Mouse (Mus musculus) forebrain, embryonic 15.5 days (tissue): ENCODE data around the gene Gm37240. TPM values are rescaled to one million over a fixed set of nuclear protein-coding genes. Genes with fewer than 3 reads are reported as not detected.
A peak's percentile ranks its signal among the peaks of the same experiment; 100 is the strongest.

Source experiments
- ATAC-seq: fragments of 200-750 bp; cut with Nextera tagmentation; replicated peaks from 2 replicates; pipeline ENCODE4 v1.8.0; 2017; ENCODE audit warnings: mild to moderate bottlenecking, moderate TSS enrichment, moderate library complexity
- H3K27ac ChIP-seq: fragments of 300-500 bp; sonication (generic); replicated peaks from 2 replicates; pipeline ENCODE4 v1.5.1; 2015; ENCODE audit warnings: mild to moderate bottlenecking, inconsistent platforms
- H3K27me3 ChIP-seq: fragments of 300-500 bp; sonication (generic); 2 replicates; pipeline ENCODE4 v1.6.1; 2015; ENCODE audit warnings: inconsistent platforms
- H3K36me3 ChIP-seq: fragments of 300-500 bp; sonication (generic); 2 replicates; pipeline ENCODE4 v1.6.1; 2015; ENCODE audit warnings: mild to moderate bottlenecking, inconsistent platforms
- H3K4me1 ChIP-seq: fragments of 300-500 bp; sonication (generic); 2 replicates; pipeline ENCODE4 v1.6.1; 2015; ENCODE audit warnings: inconsistent platforms
- H3K4me2 ChIP-seq: fragments of 300-500 bp; sonication (generic); replicated peaks from 2 replicates; pipeline ENCODE4 v1.6.1; 2015; ENCODE audit warnings: mild to moderate bottlenecking, inconsistent platforms
- H3K4me3 ChIP-seq: fragments of 300-500 bp; sonication (generic); 2 replicates; pipeline ENCODE4 v1.5.1; 2015; ENCODE audit warnings: mild to moderate bottlenecking, inconsistent platforms
- H3K9ac ChIP-seq: fragments of 300-500 bp; sonication (generic); replicated peaks from 2 replicates; pipeline ENCODE4 v1.6.1; 2015; ENCODE audit warnings: mild to moderate bottlenecking, inconsistent platforms
- H3K9me3 ChIP-seq: fragments of 300-500 bp; sonication (generic); 2 replicates; pipeline ENCODE4 v1.6.1; 2016; ENCODE audit warnings: inconsistent platforms
- WGBS: fragments of 180-500 bp; shearing (Covaris S2); methylation state at CpG from one replicate; pipeline ENCODE4 v1.1.7; 2015; ENCODE audit warnings: mixed read lengths; 5-methylcytosine and 5-hydroxymethylcytosine counted together
- polyA plus RNA-seq: library from polyadenylated mRNA; unstranded; fragments of >200 nt; fragmentation: Nextera tagmentation; extraction: Ambion mirVana; gene quantifications from 2 replicates; pipeline ENCODE4 v1.2.1, GENCODE M21; 2015

The Gm37240 gene
- polyA plus RNA-seq, 1 experiment from 2014 or later = 2.2 TPM

DNA sequence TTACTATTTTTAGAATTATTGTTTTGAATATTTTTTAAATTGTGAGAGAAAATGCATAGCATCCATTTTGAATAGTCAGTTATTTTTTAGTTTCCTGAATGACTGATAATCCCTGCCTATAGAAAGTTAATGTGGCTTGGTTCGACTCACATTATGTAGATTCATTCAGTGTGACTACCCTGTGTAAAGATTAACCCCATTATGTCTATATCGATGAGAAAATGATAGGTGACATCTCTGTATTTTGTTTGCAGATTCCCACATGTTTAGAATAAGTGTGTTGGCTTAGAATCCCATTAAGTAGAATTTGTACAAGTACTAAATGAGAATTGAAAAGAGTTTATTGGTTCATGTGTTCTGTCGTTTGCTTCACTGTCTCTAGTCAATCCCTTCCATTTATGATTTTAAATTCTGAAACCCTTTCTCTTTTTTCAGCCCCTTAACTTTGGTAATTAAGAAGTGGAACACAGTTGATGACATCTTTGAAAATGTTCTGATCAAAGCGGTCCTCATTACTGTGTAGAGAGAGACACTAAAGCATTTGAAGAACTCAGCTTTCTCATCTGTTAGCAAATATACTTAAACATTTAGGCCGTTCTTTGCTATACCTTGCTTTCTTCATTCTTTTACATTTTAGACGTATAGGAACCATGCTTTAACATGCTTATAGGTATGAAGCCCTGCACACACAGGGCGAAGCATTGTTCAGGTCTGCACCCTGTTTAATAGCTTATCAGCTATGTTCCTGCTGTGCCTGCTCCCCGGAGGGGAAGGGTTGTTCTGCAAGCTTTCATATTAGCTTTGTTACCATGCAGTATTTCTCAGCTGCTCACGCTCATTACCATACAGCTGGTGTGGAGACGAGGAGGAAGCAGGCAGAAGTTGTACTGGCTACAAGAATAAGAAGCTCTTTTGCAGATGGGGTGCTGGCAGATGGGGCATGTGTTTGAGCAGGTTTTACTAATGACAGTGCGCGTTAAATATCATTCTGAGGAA lies 949.7 kb downstream of the Gm37240 start:
- Histone ChIP-seq H3K9ac (no peak overlapping the region), H3K27ac (peak overlapping the region; percentile 84), H3K9me3 (no peaks in the 10 kb centered on the region), H3K4me1 (peaks cover 17% of the 10 kb centered on the region), H3K36me3 (no peaks in the 10 kb centered on the region), H3K4me2 (peak overlapping the region; percentile 19; the same call in 1 of the 2 replicates), H3K4me3 (no peak overlapping the region), H3K27me3 (no peaks in the 10 kb centered on the region)
- WGBS = 16% methylated on average over 12 of the region's 12 CpGs
- peak; percentile 96 for ATAC-seq

DNA sequence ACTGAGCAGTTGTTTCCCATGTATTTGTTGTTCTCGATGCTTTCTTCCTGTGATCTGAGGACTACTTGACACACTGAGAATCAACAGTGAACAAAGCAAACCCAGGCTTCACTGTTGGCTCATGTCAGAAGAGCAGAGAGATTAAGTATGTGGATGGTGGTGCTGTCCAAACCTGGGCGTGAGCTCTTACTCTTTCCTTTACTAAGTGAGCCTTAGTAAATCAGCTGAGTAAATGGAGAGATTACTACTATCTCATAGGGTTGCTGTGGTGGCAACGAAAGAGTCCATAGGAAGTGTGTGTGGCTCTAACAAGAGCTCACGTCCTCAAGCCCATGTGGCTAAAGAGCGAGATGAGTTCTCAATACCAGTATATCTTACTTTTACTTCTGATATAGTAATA lies 950.4 kb downstream of the Gm37240 start:
- Histone ChIP-seq H3K4me1 (peaks cover 17% of the 10 kb centered on the region), H3K4me3 (no peak overlapping the region), H3K9me3 (no peaks in the 10 kb centered on the region), H3K27me3 (no peaks in the 10 kb centered on the region), H3K4me2 (no peak overlapping the region), H3K9ac (no peak overlapping the region), H3K36me3 (no peaks in the 10 kb centered on the region), H3K27ac (peak overlapping the region; percentile 39; the same call in 1 of the 2 replicates)
- WGBS = 48% methylated on average over 5 of the region's 5 CpGs
- ATAC-seq = no peak

DNA sequence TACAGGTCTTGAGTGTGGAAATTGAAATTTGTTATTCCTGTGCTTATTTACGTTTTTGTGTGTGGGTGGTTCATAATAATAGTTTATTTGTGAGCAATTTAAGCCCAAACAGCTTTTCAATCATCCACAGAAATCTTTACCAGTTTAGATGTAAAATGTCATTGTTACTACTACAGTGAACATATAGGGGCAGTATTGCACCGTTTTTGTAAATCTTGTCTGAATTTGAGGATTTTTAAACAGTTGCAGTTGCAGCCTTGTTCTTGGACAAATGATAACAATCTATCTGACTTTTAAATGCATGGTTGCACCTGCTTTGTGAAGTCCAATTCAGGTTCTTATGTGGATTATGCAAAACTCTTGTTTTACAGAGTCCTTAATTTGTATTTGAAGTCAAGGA lies 951.1 kb downstream of the Gm37240 start:
- WGBS = 37% methylated on average over 2 of the region's 2 CpGs
- H3K4me3 ChIP-seq = no peak overlapping the region
- H3K9me3 ChIP-seq = no peaks in the 10 kb centered on the region
- H3K27me3 ChIP-seq = no peaks in the 10 kb centered on the region
- ATAC-seq = no peak
- H3K36me3 ChIP-seq = no peaks in the 10 kb centered on the region
- H3K9ac ChIP-seq = no peak overlapping the region
- H3K4me2 ChIP-seq = no peak overlapping the region
- H3K4me1 ChIP-seq = peaks cover 17% of the 10 kb centered on the region
- no peak overlapping the region for H3K27ac ChIP-seq

DNA sequence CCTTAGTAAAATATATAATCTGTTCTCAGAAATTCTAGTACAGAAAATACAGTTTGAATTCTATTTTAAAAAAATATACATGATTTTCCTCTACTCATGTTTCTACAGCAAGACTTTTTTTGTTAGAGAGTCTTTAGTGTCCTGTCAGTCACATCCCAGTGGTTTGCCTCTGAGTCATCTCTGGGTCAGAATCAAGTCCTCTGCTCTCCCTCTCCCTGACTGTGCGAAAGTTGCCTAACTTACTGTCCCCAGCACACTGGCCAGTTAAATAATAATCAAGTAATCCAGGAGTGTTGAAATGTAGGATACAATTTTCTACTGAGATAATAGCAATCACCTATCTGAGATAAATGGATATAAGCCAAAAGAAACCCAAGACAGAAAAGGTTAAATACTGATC lies 951.6 kb downstream of the Gm37240 start:
- no peak for ATAC-seq
- 82% methylated on average over 1 of the region's 1 CpGs for WGBS
- no peak overlapping the region for H3K9ac ChIP-seq

DNA sequence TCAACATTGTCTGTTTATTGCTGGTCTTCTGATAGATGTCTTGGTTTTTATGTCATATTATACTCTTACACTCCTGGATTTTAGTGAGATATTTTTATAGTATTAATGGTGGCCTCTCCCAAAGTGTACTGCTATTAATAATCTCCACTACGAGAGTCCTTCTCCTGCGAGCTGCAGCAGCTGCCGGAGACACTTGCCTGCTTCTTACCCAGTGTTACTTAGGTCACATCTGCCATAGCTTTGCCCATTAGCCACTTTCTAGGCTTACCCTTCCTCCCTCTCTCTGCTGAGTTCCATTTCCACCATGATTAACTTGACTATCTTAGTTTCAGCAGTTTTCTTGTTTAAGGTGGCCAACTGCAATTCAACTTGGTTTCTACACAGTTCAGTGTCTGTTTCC lies 956.6 kb downstream of the Gm37240 start:
- H3K9ac ChIP-seq = no peak overlapping the region
- WGBS = 94% methylated on average over 3 of the region's 3 CpGs
- no peaks in the 10 kb centered on the region for H3K27me3 ChIP-seq
- no peak overlapping the region for H3K27ac ChIP-seq
- H3K4me1 ChIP-seq = no peaks in the 10 kb centered on the region
- H3K9me3 ChIP-seq = no peaks in the 10 kb centered on the region
- H3K36me3 ChIP-seq = no peaks in the 10 kb centered on the region
- no peak for ATAC-seq
- no peak overlapping the region for H3K4me2 ChIP-seq
- H3K4me3 ChIP-seq = no peak overlapping the region

More for the DNA sequence above, 951.6 kb downstream of the Gm37240 start:
- H3K4me1 ChIP-seq = peaks cover 17% of the 10 kb centered on the region
- H3K36me3 ChIP-seq = no peaks in the 10 kb centered on the region
- H3K27me3 ChIP-seq = no peaks in the 10 kb centered on the region
- H3K9me3 ChIP-seq = no peaks in the 10 kb centered on the region
- no peak overlapping the region for H3K4me3 ChIP-seq
- no peak overlapping the region for H3K27ac ChIP-seq
- no peak overlapping the region for H3K4me2 ChIP-seq

DNA sequence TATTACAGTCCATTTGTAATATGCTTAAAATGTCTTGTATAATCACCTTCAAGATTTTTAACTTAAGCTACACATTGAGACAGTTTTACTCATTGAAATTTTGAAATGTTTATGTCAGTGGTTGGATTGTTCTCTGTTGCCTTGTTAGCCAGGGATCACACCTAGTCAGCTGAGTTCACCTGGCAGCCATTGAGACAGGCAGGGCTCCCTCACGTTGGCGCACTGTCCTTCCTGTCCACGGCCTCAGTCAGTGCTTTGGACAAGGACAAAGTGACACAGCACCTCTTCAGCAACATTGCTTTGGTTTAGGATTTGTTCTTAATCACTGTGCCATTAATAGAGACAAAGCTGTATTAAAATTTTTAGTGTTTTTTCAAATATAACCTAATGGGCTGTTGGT lies 958.1 kb downstream of the Gm37240 start:
- Histone ChIP-seq H3K9ac (no peak overlapping the region), H3K4me3 (no peak overlapping the region), H3K27me3 (no peaks in the 10 kb centered on the region), H3K4me1 (0 out of 2 replicates have a peak, but pooled peaks cover 3% of the 10 kb centered on the region), H3K9me3 (no peaks in the 10 kb centered on the region), H3K36me3 (no peaks in the 10 kb centered on the region), H3K4me2 (no peak overlapping the region), H3K27ac (no peak overlapping the region)
- 89% methylated on average over 3 of the region's 3 CpGs for WGBS
- ATAC-seq = no peak

DNA sequence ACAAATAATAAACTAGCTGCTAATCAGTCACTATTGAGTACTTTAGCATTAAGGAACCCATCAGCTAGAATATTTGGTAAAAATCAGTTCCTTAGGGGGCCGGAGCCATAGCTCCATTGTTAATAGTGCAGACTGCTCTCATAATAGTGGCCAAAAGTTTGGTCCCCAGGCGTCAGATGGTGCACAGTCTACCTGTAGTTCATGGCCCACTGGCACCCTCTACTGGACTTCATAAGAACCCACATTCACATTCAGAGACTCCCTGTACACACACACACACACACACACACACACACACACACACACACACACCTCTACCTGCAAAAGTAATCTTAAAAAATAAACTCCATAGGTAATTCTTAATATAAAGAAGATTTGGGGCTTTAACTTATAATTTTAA lies 959.4 kb downstream of the Gm37240 start:
- H3K9ac ChIP-seq = no peak overlapping the region
- H3K36me3 ChIP-seq = no peaks in the 10 kb centered on the region
- WGBS = 95% methylated on average over 2 of the region's 2 CpGs
- no peaks in the 10 kb centered on the region for H3K27me3 ChIP-seq
- H3K4me2 ChIP-seq = no peak overlapping the region
- ATAC-seq = no peak
- H3K4me1 ChIP-seq = 0 out of 2 replicates have a peak, but pooled peaks cover 3% of the 10 kb centered on the region
- no peak overlapping the region for H3K27ac ChIP-seq
- H3K9me3 ChIP-seq = no peaks in the 10 kb centered on the region
- H3K4me3 ChIP-seq = no peak overlapping the region

DNA sequence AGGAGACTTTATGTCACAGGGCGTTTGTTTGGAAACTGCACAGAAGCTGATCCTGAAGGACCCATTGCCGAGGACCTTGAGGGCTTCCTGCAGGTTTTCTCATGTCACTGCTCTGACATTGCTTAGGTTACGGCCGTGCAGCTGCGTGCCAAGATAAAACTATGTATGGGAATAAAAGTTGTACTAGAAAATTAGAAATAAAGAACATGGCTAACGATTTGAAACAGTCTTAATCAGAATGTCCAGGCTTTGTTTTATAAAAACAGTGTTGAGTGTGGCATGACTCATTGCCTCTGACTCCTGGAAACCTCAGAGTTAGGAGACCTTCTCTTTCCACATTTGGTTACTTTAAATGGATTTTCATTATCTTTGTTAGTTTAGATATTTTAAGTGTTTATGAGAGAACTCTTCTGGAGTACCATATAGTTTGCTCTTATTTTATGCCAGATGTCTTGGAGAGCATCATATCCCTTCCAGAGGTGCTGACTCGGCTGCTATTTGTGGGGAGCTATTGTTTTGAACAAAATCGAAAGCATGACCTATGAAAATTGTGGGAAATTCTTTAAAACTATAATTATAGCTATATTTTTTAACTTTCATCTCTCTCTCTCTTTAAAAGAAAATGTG lies 960.0 kb downstream of the Gm37240 start:
- Histone ChIP-seq H3K4me3 (no peak overlapping the region), H3K27ac (no peak overlapping the region), H3K4me2 (no peak overlapping the region), H3K4me1 (0 out of 2 replicates have a peak, but pooled peaks cover 3% of the 10 kb centered on the region), H3K36me3 (no peaks in the 10 kb centered on the region), H3K27me3 (no peaks in the 10 kb centered on the region), H3K9me3 (no peaks in the 10 kb centered on the region), H3K9ac (no peak overlapping the region)
- no peak for ATAC-seq
- 69% methylated on average over 8 of the region's 8 CpGs for WGBS

DNA sequence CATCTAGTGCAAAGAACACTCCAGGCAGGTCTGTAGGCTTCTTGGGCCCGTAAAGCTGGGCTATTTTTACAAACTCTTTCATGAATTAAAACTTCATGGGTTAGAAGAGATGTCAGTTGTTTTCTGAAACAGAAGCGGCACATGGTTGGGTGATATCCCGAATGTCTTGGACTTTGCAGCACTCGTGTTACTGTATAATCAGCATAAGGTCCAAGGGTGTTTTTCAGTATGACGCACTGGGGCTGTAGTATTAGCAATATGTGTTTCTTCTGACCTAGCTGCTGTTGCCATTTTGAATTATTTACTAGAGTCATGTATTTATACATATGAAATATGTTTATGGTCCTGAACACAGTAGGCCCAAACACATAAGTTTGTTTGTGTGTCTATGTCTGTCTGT lies 961.2 kb downstream of the Gm37240 start:
- H3K27me3 ChIP-seq = no peaks in the 10 kb centered on the region
- no peak overlapping the region for H3K4me2 ChIP-seq
- no peak for ATAC-seq
- no peak overlapping the region for H3K4me3 ChIP-seq
- 90% methylated on average over 5 of the region's 5 CpGs for WGBS
- H3K9me3 ChIP-seq = no peaks in the 10 kb centered on the region
- H3K4me1 ChIP-seq = 0 out of 2 replicates have a peak, but pooled peaks cover 3% of the 10 kb centered on the region
- no peak overlapping the region for H3K27ac ChIP-seq
- H3K9ac ChIP-seq = no peak overlapping the region
- no peaks in the 10 kb centered on the region for H3K36me3 ChIP-seq

DNA sequence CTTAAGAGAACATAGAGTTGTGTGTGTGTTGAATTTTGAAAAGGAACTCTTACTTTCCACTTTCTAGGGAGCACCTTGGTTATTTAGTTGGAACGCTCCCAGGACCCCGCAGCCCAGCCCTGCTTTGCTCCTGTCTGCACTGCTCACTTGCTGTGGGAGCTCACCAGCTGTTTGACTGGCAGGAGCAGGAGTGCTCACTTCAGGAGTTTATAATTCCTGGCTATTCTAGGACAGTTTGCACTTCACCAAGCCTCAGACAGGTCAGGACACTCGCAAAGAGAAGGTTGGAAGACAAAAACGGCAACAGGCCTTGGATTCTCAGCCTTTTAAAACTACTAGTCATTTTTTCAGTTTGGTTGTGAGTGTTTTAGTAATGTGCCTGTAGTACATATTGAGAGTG lies 962.1 kb downstream of the Gm37240 start:
- H3K36me3 ChIP-seq = no peaks in the 10 kb centered on the region
- no peak for ATAC-seq
- no peak overlapping the region for H3K27ac ChIP-seq
- 0 out of 2 replicates have a peak, but pooled peaks cover 3% of the 10 kb centered on the region for H3K4me1 ChIP-seq
- no peaks in the 10 kb centered on the region for H3K27me3 ChIP-seq
- H3K4me3 ChIP-seq = no peak overlapping the region
- no peak overlapping the region for H3K4me2 ChIP-seq
- H3K9me3 ChIP-seq = no peaks in the 10 kb centered on the region
- 73% methylated on average over 4 of the region's 4 CpGs for WGBS
- H3K9ac ChIP-seq = no peak overlapping the region

DNA sequence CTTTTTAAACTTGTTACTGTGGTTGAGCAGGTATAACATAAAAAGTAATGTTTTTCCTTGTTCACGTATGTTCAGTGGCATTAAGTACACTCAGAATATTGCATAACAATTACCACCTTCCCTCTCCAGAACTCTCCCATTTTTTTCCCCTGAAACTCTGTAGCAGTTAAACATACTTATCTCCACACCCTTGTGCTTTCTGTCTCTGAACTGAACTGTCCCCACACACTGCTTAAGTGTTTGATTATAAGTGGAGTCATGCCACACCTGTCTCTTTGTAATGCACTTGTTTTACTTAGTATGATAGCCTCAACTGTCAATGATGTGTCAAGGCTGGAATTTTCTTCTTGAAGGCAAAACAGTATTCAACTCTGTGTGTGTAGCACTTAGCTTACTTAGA lies 963.6 kb downstream of the Gm37240 start:
- H3K4me2 ChIP-seq = no peak overlapping the region
- no peak for ATAC-seq
- no peaks in the 10 kb centered on the region for H3K27me3 ChIP-seq
- no peak overlapping the region for H3K27ac ChIP-seq
- H3K4me1 ChIP-seq = 0 out of 2 replicates have a peak, but pooled peaks cover 3% of the 10 kb centered on the region
- 92% methylated on average over 1 of the region's 1 CpGs for WGBS
- H3K4me3 ChIP-seq = no peak overlapping the region
- no peaks in the 10 kb centered on the region for H3K36me3 ChIP-seq
- no peaks in the 10 kb centered on the region for H3K9me3 ChIP-seq
- H3K9ac ChIP-seq = no peak overlapping the region

DNA sequence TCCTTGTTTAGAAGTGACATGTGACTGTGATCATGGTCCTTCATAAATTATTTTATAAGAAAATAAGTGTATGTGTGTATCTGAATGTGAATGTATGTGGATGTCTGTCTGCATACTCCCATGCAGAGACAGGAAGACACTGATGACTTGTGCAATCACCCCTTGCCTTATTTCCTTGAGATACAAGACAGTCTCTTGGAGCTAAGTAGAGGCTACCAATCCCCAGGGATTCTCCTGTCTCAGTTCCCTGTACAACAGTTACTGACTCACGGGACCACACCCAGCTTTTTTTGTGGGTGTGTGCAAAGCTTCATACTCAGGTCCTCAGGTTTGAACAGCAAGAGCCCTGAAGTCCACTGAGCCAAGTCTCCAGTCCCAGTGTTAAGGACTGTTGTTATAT lies 964.1 kb downstream of the Gm37240 start:
- ATAC-seq = no peak
- Histone ChIP-seq H3K9ac (no peak overlapping the region), H3K36me3 (no peaks in the 10 kb centered on the region), H3K4me1 (0 out of 2 replicates have a peak, but pooled peaks cover 3% of the 10 kb centered on the region), H3K4me2 (no peak overlapping the region), H3K9me3 (no peaks in the 10 kb centered on the region), H3K4me3 (no peak overlapping the region), H3K27ac (no peak overlapping the region), H3K27me3 (no peaks in the 10 kb centered on the region)
- WGBS = 87% methylated on average over 1 of the region's 1 CpGs
